Comparison of ENCODE assay signal across 13 mouse cellular contexts in the genomic region with DNA sequence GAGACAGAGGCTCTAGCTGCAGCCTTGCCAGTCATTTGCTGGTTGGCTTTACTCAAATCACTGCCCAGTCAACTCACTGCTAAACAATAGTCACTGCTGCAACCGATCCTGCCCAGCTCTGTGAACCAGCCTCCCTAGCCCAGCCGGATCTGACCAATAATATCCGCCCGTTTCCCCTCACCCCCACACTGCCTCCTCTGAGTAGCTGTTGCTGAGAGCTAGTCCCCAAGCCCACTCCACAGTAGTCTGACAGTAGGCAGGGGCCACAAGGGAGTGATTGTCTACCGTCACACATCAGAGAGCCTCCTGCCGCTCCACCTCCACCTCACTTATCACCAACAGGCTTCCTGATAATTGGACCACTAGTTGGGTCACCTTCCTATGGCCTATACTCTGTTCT. TPM values are rescaled to one million over a fixed set of nuclear protein-coding genes. Genes with fewer than 3 reads are reported as not detected.
DNase-seq lines count a peak whose midpoint lies in the region; ATAC-seq lines count a peak whose summit lies in the region.
"Had no signal": no experiment of that assay in that cellular context is flagged by ENCODE, and none has a peak within 500 bp of the region (broad histone marks: within the 10 kb centered on the region; RNA-seq: fewer than 3 reads in every experiment).

No protein-coding gene starts in this region.

- no peak overlapping the region for H3K4me2 ChIP-seq in hindbrain, embryonic 12.5 days (replicated peaks)
- H3K4me2 ChIP-seq in hindbrain, embryonic 11.5 days (replicated peaks; ENCODE audit: low read depth, low read length) = no peak overlapping the region
- H3K4me2 ChIP-seq in midbrain, embryonic 16.5 days (ENCODE audit: low read length) = no peak overlapping the region
- no peak overlapping the region for H3K4me2 ChIP-seq in midbrain, embryonic 14.5 days (ENCODE audit: low read length)
- no peak overlapping the region for H3K4me2 ChIP-seq in embryonic facial prominence, embryonic 14.5 days (ENCODE audit: low read depth, low read length)
- no peak overlapping the region for H3K4me2 ChIP-seq in neural tube, embryonic 14.5 days (ENCODE audit: low read depth, low read length)

- H3K9ac ChIP-seq in hindbrain, embryonic 12.5 days = no peak overlapping the region
- H3K9ac ChIP-seq in hindbrain, embryonic 11.5 days (ENCODE audit: low read depth, low read length) = no peak overlapping the region
- H3K9ac ChIP-seq in midbrain, embryonic 16.5 days (ENCODE audit: low read depth, low read length) = no peak overlapping the region
- no peak overlapping the region for H3K9ac ChIP-seq in midbrain, embryonic 14.5 days (replicated peaks; ENCODE audit: low read length)
- H3K9ac ChIP-seq in embryonic facial prominence, embryonic 14.5 days (ENCODE audit: low read depth, low read length) = 0 out of 2 replicates have a peak overlapping the region, but pooled peaks have one; percentile 19
- no peak overlapping the region for H3K9ac ChIP-seq in neural tube, embryonic 14.5 days (replicated peaks; ENCODE audit: low read depth, low read length)

- peaks cover 9% of the 10 kb centered on the region for H3K4me1 ChIP-seq in hindbrain, embryonic 12.5 days
- H3K4me1 ChIP-seq in hindbrain, embryonic 11.5 days (replicated peaks; ENCODE audit: control insufficient read depth, insufficient read depth, low read length) = no peaks in the 10 kb centered on the region
- no peaks in the 10 kb centered on the region for H3K4me1 ChIP-seq in midbrain, embryonic 16.5 days (ENCODE audit: control insufficient read depth, insufficient read depth, low read length)
- H3K4me1 ChIP-seq in midbrain, embryonic 14.5 days (ENCODE audit: control insufficient read depth, insufficient read depth, low read length) = peaks cover 4% of the 10 kb centered on the region; the same call in 1 of the 2 replicates
- H3K4me1 ChIP-seq in embryonic facial prominence, embryonic 14.5 days (ENCODE audit: control insufficient read depth, insufficient read depth, low read length) = no peaks in the 10 kb centered on the region; the same call in 1 of the 2 replicates
- H3K4me1 ChIP-seq in neural tube, embryonic 14.5 days (ENCODE audit: control insufficient read depth, insufficient read depth, low read length) = no peaks in the 10 kb centered on the region

- ATAC-seq in hindbrain, embryonic 12.5 days (ENCODE audit: low FRiP score) = peak; percentile 49
- no peak for ATAC-seq in hindbrain, embryonic 11.5 days (ENCODE audit: low FRiP score)
- 0 out of 2 replicates have a peak, but pooled peaks have one; percentile 40 for ATAC-seq in midbrain, embryonic 16.5 days
- ATAC-seq in midbrain, embryonic 14.5 days (ENCODE audit: low FRiP score, low TSS enrichment) = no peak
- no peak for ATAC-seq in embryonic facial prominence, embryonic 14.5 days (ENCODE audit: low read depth)
- peak; percentile 39; the same call in 1 of the 2 replicates for ATAC-seq in neural tube, embryonic 14.5 days (ENCODE audit: low read depth)
- no peak for ATAC-seq in frontal cortex, adult (ENCODE audit: low TSS enrichment)

- no peaks in the 10 kb centered on the region for H3K27me3 ChIP-seq in hindbrain, embryonic 12.5 days
- H3K27me3 ChIP-seq in hindbrain, embryonic 11.5 days (ENCODE audit: control insufficient read depth, insufficient read depth, low read length) = no peaks in the 10 kb centered on the region
- H3K27me3 ChIP-seq in midbrain, embryonic 16.5 days (ENCODE audit: control insufficient read depth, insufficient read depth, low read depth, low read length) = no peaks in the 10 kb centered on the region
- no peaks in the 10 kb centered on the region for H3K27me3 ChIP-seq in midbrain, embryonic 14.5 days (ENCODE audit: control insufficient read depth, insufficient read depth, low read length)
- no peaks in the 10 kb centered on the region for H3K27me3 ChIP-seq in embryonic facial prominence, embryonic 14.5 days (replicated peaks; ENCODE audit: control insufficient read depth, insufficient read depth, low read length)
- H3K27me3 ChIP-seq in neural tube, embryonic 14.5 days (ENCODE audit: control insufficient read depth, insufficient read depth, low read length) = no peaks in the 10 kb centered on the region

- H3K4me3 ChIP-seq in hindbrain, embryonic 12.5 days = no peak overlapping the region
- no peak overlapping the region for H3K4me3 ChIP-seq in hindbrain, embryonic 11.5 days (ENCODE audit: low read depth, low read length)
- no peak overlapping the region for H3K4me3 ChIP-seq in midbrain, embryonic 16.5 days (ENCODE audit: low read depth, low read length)
- H3K4me3 ChIP-seq in midbrain, embryonic 14.5 days (replicated peaks; ENCODE audit: low read depth, low read length) = no peak overlapping the region
- no peak overlapping the region for H3K4me3 ChIP-seq in embryonic facial prominence, embryonic 14.5 days (ENCODE audit: low read depth, low read length)
- no peak overlapping the region for H3K4me3 ChIP-seq in neural tube, embryonic 14.5 days (ENCODE audit: low read depth, low read length)
- H3K4me3 ChIP-seq: layer of hippocampus, adult 2 months had no signal

- H3K27ac ChIP-seq in hindbrain, embryonic 12.5 days = 0 out of 2 replicates have a peak overlapping the region, but pooled peaks have one; percentile 23
- no peak overlapping the region for H3K27ac ChIP-seq in hindbrain, embryonic 11.5 days (ENCODE audit: low read depth, low read length)
- H3K27ac ChIP-seq in midbrain, embryonic 16.5 days (ENCODE audit: low read length) = no peak overlapping the region
- no peak overlapping the region for H3K27ac ChIP-seq in midbrain, embryonic 14.5 days (replicated peaks; ENCODE audit: low read depth, low read length)
- H3K27ac ChIP-seq in embryonic facial prominence, embryonic 14.5 days (replicated peaks; ENCODE audit: low read depth, low read length) = no peak overlapping the region
- H3K27ac ChIP-seq in neural tube, embryonic 14.5 days (ENCODE audit: low read depth, low read length) = no peak overlapping the region
- H3K27ac ChIP-seq: layer of hippocampus, adult 2 months had no signal

- no peaks in the 10 kb centered on the region for H3K9me3 ChIP-seq in hindbrain, embryonic 12.5 days (replicated peaks)
- no peaks in the 10 kb centered on the region for H3K9me3 ChIP-seq in hindbrain, embryonic 11.5 days (ENCODE audit: control insufficient read depth, low read length)
- no peaks in the 10 kb centered on the region for H3K9me3 ChIP-seq in midbrain, embryonic 16.5 days (replicated peaks; ENCODE audit: control insufficient read depth, low read length, poor library complexity, severe bottlenecking)
- no peaks in the 10 kb centered on the region for H3K9me3 ChIP-seq in midbrain, embryonic 14.5 days (ENCODE audit: control insufficient read depth, low read length)
- H3K9me3 ChIP-seq in embryonic facial prominence, embryonic 14.5 days (ENCODE audit: control insufficient read depth, low read length) = no peaks in the 10 kb centered on the region
- no peaks in the 10 kb centered on the region for H3K9me3 ChIP-seq in neural tube, embryonic 14.5 days (ENCODE audit: control insufficient read depth, low read length)

- no peak for DNase-seq in hindbrain, embryonic 11.5 days (ENCODE audit: low spot score)
- no peak for DNase-seq in midbrain, embryonic 14.5 days
- no peak for DNase-seq in embryonic facial prominence, embryonic 14.5 days (ENCODE audit: low spot score)
- DNase-seq in urinary bladder, adult 2 months (ENCODE audit: low spot score) = no peak
- DNase-seq: adrenal gland, adult 8-10 months; gastrocnemius, postnatal 36 days; lung, adult 2 months; spleen, adult 18-20 months had no signal

- peaks cover 4% of the 10 kb centered on the region; the same call in 1 of the 2 replicates for H3K36me3 ChIP-seq in hindbrain, embryonic 12.5 days
- no peaks in the 10 kb centered on the region for H3K36me3 ChIP-seq in hindbrain, embryonic 11.5 days (ENCODE audit: control insufficient read depth, insufficient read depth, low read length)
- H3K36me3 ChIP-seq in midbrain, embryonic 16.5 days (ENCODE audit: control insufficient read depth, insufficient read depth, low read length) = 0 out of 2 replicates have a peak, but pooled peaks cover 3% of the 10 kb centered on the region
- H3K36me3 ChIP-seq in midbrain, embryonic 14.5 days (ENCODE audit: control insufficient read depth, insufficient read depth, low read length) = 0 out of 2 replicates have a peak, but pooled peaks cover 7% of the 10 kb centered on the region
- no peaks in the 10 kb centered on the region; the same call in 1 of the 2 replicates for H3K36me3 ChIP-seq in embryonic facial prominence, embryonic 14.5 days (ENCODE audit: control insufficient read depth, insufficient read depth, low read length)
- H3K36me3 ChIP-seq in neural tube, embryonic 14.5 days (ENCODE audit: control insufficient read depth, insufficient read depth, low read length) = no peaks in the 10 kb centered on the region

- 43% methylated on average over 6 of the region's 6 CpGs for WGBS in hindbrain, embryonic 12.5 days
- WGBS in hindbrain, embryonic 11.5 days = 40% methylated on average over 6 of the region's 6 CpGs
- WGBS in midbrain, embryonic 16.5 days = 42% methylated on average over 6 of the region's 6 CpGs
- WGBS in midbrain, embryonic 14.5 days = 30% methylated on average over 6 of the region's 6 CpGs
- 32% methylated on average over 6 of the region's 6 CpGs for WGBS in embryonic facial prominence, embryonic 14.5 days
- WGBS in neural tube, embryonic 14.5 days = 33% methylated on average over 6 of the region's 6 CpGs

RNA-seq across cellular contexts. Expression of a gene that starts 6.2 kb away (rescaled TPM):
- polyA plus RNA-seq in hindbrain, embryonic 12.5 days (2016; fragmentation: Nextera tagmentation; extraction: Ambion mirVana) = 0.33 and 0.40 TPM in 2 replicates
- 0.21 TPM in 1 of 2 replicates, not detected in the other for polyA plus RNA-seq in hindbrain, embryonic 11.5 days (2014; fragmentation: Nextera tagmentation; extraction: Ambion mirVana)
- polyA plus RNA-seq in midbrain, embryonic 16.5 days (2015; fragmentation: Nextera tagmentation; extraction: Ambion mirVana) = 0.45 and 0.60 TPM in 2 replicates
- polyA plus RNA-seq in midbrain, embryonic 14.5 days (2014; fragmentation: Nextera tagmentation; extraction: Ambion mirVana) = 0.45 and 0.77 TPM in 2 replicates
- polyA plus RNA-seq in embryonic facial prominence, embryonic 14.5 days (2014; fragmentation: Nextera tagmentation; extraction: Ambion mirVana) = 1.1 and 1.4 TPM in 2 replicates
- 0.70 and 0.91 TPM in 2 replicates for polyA plus RNA-seq in neural tube, embryonic 14.5 days (2014; fragmentation: Nextera tagmentation; extraction: Ambion mirVana)
- 2.9 and 4.2 TPM in 2 replicates for polyA plus RNA-seq in urinary bladder, adult 2 months (2012; rRNA removed)

RNA-seq across cellular contexts. Expression of a gene that starts 12.0 kb away (rescaled TPM):
- polyA plus RNA-seq in hindbrain, embryonic 12.5 days (2016; fragmentation: Nextera tagmentation; extraction: Ambion mirVana) = 16.0 and 18.3 TPM in 2 replicates
- polyA plus RNA-seq in hindbrain, embryonic 11.5 days (2014; fragmentation: Nextera tagmentation; extraction: Ambion mirVana) = 10.7 and 12.2 TPM in 2 replicates
- 18.0 and 18.3 TPM in 2 replicates for polyA plus RNA-seq in midbrain, embryonic 16.5 days (2015; fragmentation: Nextera tagmentation; extraction: Ambion mirVana)
- 16.3 and 16.7 TPM in 2 replicates for polyA plus RNA-seq in midbrain, embryonic 14.5 days (2014; fragmentation: Nextera tagmentation; extraction: Ambion mirVana)
- polyA plus RNA-seq in embryonic facial prominence, embryonic 14.5 days (2014; fragmentation: Nextera tagmentation; extraction: Ambion mirVana) = 8.3 and 9.9 TPM in 2 replicates
- polyA plus RNA-seq in neural tube, embryonic 14.5 days (2014; fragmentation: Nextera tagmentation; extraction: Ambion mirVana) = 16.8 and 19.8 TPM in 2 replicates
- polyA plus RNA-seq in urinary bladder, adult 2 months (2012; rRNA removed) = 23.5 and 24.7 TPM in 2 replicates

RNA-seq across cellular contexts. Expression of a gene that starts 21.9 kb away (rescaled TPM):
- 151 and 159 TPM in 2 replicates for polyA plus RNA-seq in hindbrain, embryonic 12.5 days (2016; fragmentation: Nextera tagmentation; extraction: Ambion mirVana)
- polyA plus RNA-seq in hindbrain, embryonic 11.5 days (2014; fragmentation: Nextera tagmentation; extraction: Ambion mirVana) = 120 and 133 TPM in 2 replicates
- 141 and 155 TPM in 2 replicates for polyA plus RNA-seq in midbrain, embryonic 16.5 days (2015; fragmentation: Nextera tagmentation; extraction: Ambion mirVana)
- polyA plus RNA-seq in midbrain, embryonic 14.5 days (2014; fragmentation: Nextera tagmentation; extraction: Ambion mirVana) = 132 and 144 TPM in 2 replicates
- 99.0 and 112 TPM in 2 replicates for polyA plus RNA-seq in embryonic facial prominence, embryonic 14.5 days (2014; fragmentation: Nextera tagmentation; extraction: Ambion mirVana)
- polyA plus RNA-seq in neural tube, embryonic 14.5 days (2014; fragmentation: Nextera tagmentation; extraction: Ambion mirVana) = 105 and 116 TPM in 2 replicates
- 88.6 and 113 TPM in 2 replicates for polyA plus RNA-seq in urinary bladder, adult 2 months (2012; rRNA removed)

RNA-seq across cellular contexts. Expression of a gene that starts 34.3 kb away (rescaled TPM):
- polyA plus RNA-seq in hindbrain, embryonic 12.5 days (2016; fragmentation: Nextera tagmentation; extraction: Ambion mirVana) = 131 and 133 TPM in 2 replicates
- polyA plus RNA-seq in hindbrain, embryonic 11.5 days (2014; fragmentation: Nextera tagmentation; extraction: Ambion mirVana) = 105 and 130 TPM in 2 replicates
- polyA plus RNA-seq in midbrain, embryonic 16.5 days (2015; fragmentation: Nextera tagmentation; extraction: Ambion mirVana) = 59.7 and 74.3 TPM in 2 replicates
- polyA plus RNA-seq in midbrain, embryonic 14.5 days (2014; fragmentation: Nextera tagmentation; extraction: Ambion mirVana) = 70.7 and 90.6 TPM in 2 replicates
- polyA plus RNA-seq in embryonic facial prominence, embryonic 14.5 days (2014; fragmentation: Nextera tagmentation; extraction: Ambion mirVana) = 70.1 and 73.5 TPM in 2 replicates
- 72.1 and 82.2 TPM in 2 replicates for polyA plus RNA-seq in neural tube, embryonic 14.5 days (2014; fragmentation: Nextera tagmentation; extraction: Ambion mirVana)
- polyA plus RNA-seq in urinary bladder, adult 2 months (2012; rRNA removed) = 43.1 and 78.9 TPM in 2 replicates

RNA-seq across cellular contexts. Expression of a gene that starts 52.5 kb away (rescaled TPM):
- polyA plus RNA-seq in hindbrain, embryonic 12.5 days (2016; fragmentation: Nextera tagmentation; extraction: Ambion mirVana) = 21.6 and 22.3 TPM in 2 replicates
- 8.7 and 16.5 TPM in 2 replicates for polyA plus RNA-seq in hindbrain, embryonic 11.5 days (2014; fragmentation: Nextera tagmentation; extraction: Ambion mirVana)
- 11.2 and 14.2 TPM in 2 replicates for polyA plus RNA-seq in midbrain, embryonic 16.5 days (2015; fragmentation: Nextera tagmentation; extraction: Ambion mirVana)
- 13.7 and 16.2 TPM in 2 replicates for polyA plus RNA-seq in midbrain, embryonic 14.5 days (2014; fragmentation: Nextera tagmentation; extraction: Ambion mirVana)
- polyA plus RNA-seq in embryonic facial prominence, embryonic 14.5 days (2014; fragmentation: Nextera tagmentation; extraction: Ambion mirVana) = 10.4 and 11.9 TPM in 2 replicates
- 12.3 and 16.5 TPM in 2 replicates for polyA plus RNA-seq in neural tube, embryonic 14.5 days (2014; fragmentation: Nextera tagmentation; extraction: Ambion mirVana)
- 42.8 and 43.1 TPM in 2 replicates for polyA plus RNA-seq in urinary bladder, adult 2 months (2012; rRNA removed)

Comparison
In these comparisons a context has a peak if more than half of its experiments do, and no peak if none do; other contexts are left out.
1. ATAC-seq: peak in hindbrain, embryonic 12.5 days (single experiment), midbrain, embryonic 16.5 days (single experiment) and neural tube, embryonic 14.5 days (single experiment); none in hindbrain, embryonic 11.5 days (single experiment), midbrain, embryonic 14.5 days (single experiment), embryonic facial prominence, embryonic 14.5 days (single experiment) and frontal cortex, adult (single experiment).